Mouse (Mus musculus) hindbrain, embryonic 12.5 days (tissue): ENCODE data around the gene Rab3gap1. TPM values are rescaled to one million over a fixed set of nuclear protein-coding genes. Genes with fewer than 3 reads are reported as not detected.

Experiments
- ATAC-seq: fragments of 200-750 bp; cut with Nextera tagmentation; 2 replicates; pipeline ENCODE4 v1.8.0; 2017; ENCODE audit warnings: moderate TSS enrichment; ENCODE audit not compliant: low FRiP score
- H3K27ac ChIP-seq: fragments of 300-500 bp; sonication (generic); 2 replicates; pipeline ENCODE4 v1.5.1; 2016; ENCODE audit warnings: mild to moderate bottlenecking
- H3K27me3 ChIP-seq: fragments of 300-500 bp; sonication (generic); 2 replicates; pipeline ENCODE4 v1.6.1; 2016; ENCODE audit warnings: mild to moderate bottlenecking
- H3K36me3 ChIP-seq: fragments of 300-500 bp; sonication (generic); 2 replicates; pipeline ENCODE4 v1.6.1; 2016; ENCODE audit warnings: mild to moderate bottlenecking
- H3K4me1 ChIP-seq: fragments of 300-500 bp; sonication (generic); 2 replicates; pipeline ENCODE4 v1.6.1; 2016
- H3K4me2 ChIP-seq: fragments of 300-500 bp; sonication (generic); replicated peaks from 2 replicates; pipeline ENCODE4 v1.6.1; 2016; ENCODE audit warnings: mild to moderate bottlenecking
- H3K4me3 ChIP-seq: fragments of 300-500 bp; sonication (generic); 2 replicates; pipeline ENCODE4 v1.5.1; 2016; ENCODE audit warnings: mild to moderate bottlenecking
- H3K9ac ChIP-seq: fragments of 300-500 bp; sonication (generic); 2 replicates; pipeline ENCODE4 v1.6.1; 2016; ENCODE audit warnings: mild to moderate bottlenecking, moderate library complexity
- H3K9me3 ChIP-seq: fragments of 300-500 bp; sonication (generic); replicated peaks from 2 replicates; pipeline ENCODE4 v1.6.1; 2016; ENCODE audit warnings: mild to moderate bottlenecking
- WGBS: fragments of 180-500 bp; shearing (Covaris S2); methylation state at CpG from one replicate; pipeline ENCODE4 v1.1.7; 2016; 5-methylcytosine and 5-hydroxymethylcytosine counted together
- polyA plus RNA-seq: library from polyadenylated mRNA; unstranded; fragments of >200 nt; fragmentation: Nextera tagmentation; extraction: Ambion mirVana; gene quantifications from 2 replicates; pipeline ENCODE4 v1.2.1, GENCODE M21; 2016

Gene Rab3gap1
- polyA plus RNA-seq, 1 experiment from 2014 or later = 21.2 TPM

GRCm38 (mm10) chr1:127859799-127860400 is 8.7 kb upstream of the Rab3gap1 start:
- Histone ChIP-seq H3K4me1 (no peaks in the 10 kb centered on the region), H3K27me3 (no peaks in the 10 kb centered on the region), H3K36me3 (no peaks in the 10 kb centered on the region), H3K4me2 (no peak overlapping the region), H3K9me3 (no peaks in the 10 kb centered on the region), H3K4me3 (no peak overlapping the region), H3K9ac (no peak overlapping the region), H3K27ac (no peak overlapping the region)
- 77% methylated on average over 6 of the region's 6 CpGs for WGBS
- ATAC-seq = no peak

- no peak overlapping the region for H3K27ac ChIP-seq
- H3K9me3 ChIP-seq = no peaks in the 10 kb centered on the region
- H3K9ac ChIP-seq = no peak overlapping the region
- no peaks in the 10 kb centered on the region for H3K36me3 ChIP-seq
- WGBS = 95% methylated on average over 4 of the region's 4 CpGs
- no peaks in the 10 kb centered on the region for H3K4me1 ChIP-seq
- no peak overlapping the region for H3K4me3 ChIP-seq
- H3K4me2 ChIP-seq = no peak overlapping the region
- H3K27me3 ChIP-seq = no peaks in the 10 kb centered on the region
- ATAC-seq = no peak
These were observed 8.1 kb upstream of the Rab3gap1 start for GRCm38 (mm10) chr1:127860492-127860891.

GRCm38 (mm10) chr1:127861900-127862299 is 6.7 kb upstream of the Rab3gap1 start:
- H3K4me3 ChIP-seq = no peak overlapping the region
- no peak for ATAC-seq
- H3K4me1 ChIP-seq = no peaks in the 10 kb centered on the region
- no peaks in the 10 kb centered on the region for H3K27me3 ChIP-seq
- H3K36me3 ChIP-seq = no peaks in the 10 kb centered on the region
- H3K4me2 ChIP-seq = no peak overlapping the region
- no peak overlapping the region for H3K9ac ChIP-seq
- H3K9me3 ChIP-seq = no peaks in the 10 kb centered on the region
- 92% methylated on average over 5 of the region's 5 CpGs for WGBS
- no peak overlapping the region for H3K27ac ChIP-seq

DNA sequence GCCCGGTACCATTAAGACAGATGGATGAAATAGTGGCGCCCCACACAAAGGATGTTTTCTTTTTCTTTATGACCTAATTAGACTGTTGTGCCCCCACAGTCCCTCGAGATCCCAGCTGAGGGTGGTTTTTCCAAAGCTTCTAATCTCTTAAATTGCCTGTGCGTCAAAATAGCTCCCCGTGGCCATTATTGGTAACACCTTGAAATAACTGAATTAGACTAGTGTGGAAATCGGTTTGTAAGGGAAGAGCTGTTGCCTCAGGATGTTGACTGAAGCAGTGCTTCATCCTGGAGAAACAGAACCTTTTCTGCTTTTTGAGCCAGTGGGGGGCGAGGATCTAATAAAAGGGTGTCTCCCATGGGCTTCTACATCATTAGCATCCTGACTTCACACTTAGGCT is 4.8 kb upstream of the Rab3gap1 start:
- Histone ChIP-seq H3K4me1 (no peaks in the 10 kb centered on the region), H3K4me3 (no peak overlapping the region), H3K27ac (no peak overlapping the region), H3K27me3 (no peaks in the 10 kb centered on the region), H3K4me2 (no peak overlapping the region), H3K9ac (no peak overlapping the region), H3K36me3 (no peaks in the 10 kb centered on the region), H3K9me3 (no peaks in the 10 kb centered on the region)
- 54% methylated on average over 7 of the region's 7 CpGs for WGBS
- ATAC-seq = 0 out of 2 replicates have a peak, but pooled peaks have one; percentile 20

DNA sequence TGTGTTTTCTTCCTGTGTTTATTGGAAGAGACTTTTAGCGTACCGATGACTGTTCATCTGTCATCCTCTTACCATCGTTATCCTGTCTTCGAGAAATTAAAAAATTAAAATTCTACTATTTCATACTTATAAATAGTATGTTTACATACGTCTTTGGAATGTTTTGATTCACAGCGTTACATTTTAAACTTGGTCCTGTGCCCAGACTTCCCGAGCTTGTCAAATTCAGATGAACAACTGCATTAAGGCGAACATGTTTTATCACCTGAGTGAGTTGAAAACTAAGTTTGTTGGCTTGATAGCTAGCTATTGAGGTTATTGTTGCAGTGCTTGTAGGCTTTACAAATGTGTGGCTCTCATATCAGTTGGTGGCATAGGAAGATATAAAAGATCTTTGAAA is 703 bp downstream of the Rab3gap1 start:
- no peak for ATAC-seq

DNA sequence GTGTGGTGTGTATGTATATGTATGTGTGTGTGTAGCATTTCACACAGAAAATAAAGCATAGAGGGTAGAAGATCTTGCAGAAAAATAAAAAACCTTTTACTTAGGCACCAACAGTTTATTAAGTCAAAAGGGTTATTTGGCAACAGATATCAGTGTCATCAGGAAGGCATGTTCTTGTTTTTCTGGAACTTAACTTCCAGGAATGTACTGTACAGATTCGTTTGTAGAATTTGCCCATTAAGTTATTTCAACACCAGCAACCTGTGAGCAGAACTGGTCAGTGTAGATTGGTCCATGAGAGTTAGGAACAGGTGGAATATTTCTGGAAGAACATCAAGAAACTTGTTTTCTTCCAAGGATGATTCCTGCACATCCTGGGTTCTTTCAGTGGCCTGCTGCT is 30.8 kb downstream of the Rab3gap1 start:
- H3K4me1 ChIP-seq = no peaks in the 10 kb centered on the region
- WGBS = 95% methylated on average over 1 of the region's 1 CpGs
- H3K4me2 ChIP-seq = no peak overlapping the region
- no peak overlapping the region for H3K4me3 ChIP-seq
- H3K36me3 ChIP-seq = 0 out of 2 replicates have a peak, but pooled peaks cover 3% of the 10 kb centered on the region
- H3K27me3 ChIP-seq = no peaks in the 10 kb centered on the region
- no peak overlapping the region for H3K9ac ChIP-seq
- H3K9me3 ChIP-seq = no peaks in the 10 kb centered on the region
- ATAC-seq = no peak
- H3K27ac ChIP-seq = no peak overlapping the region

More for the DNA sequence above, 703 bp downstream of the Rab3gap1 start:
- no peaks in the 10 kb centered on the region for H3K27me3 ChIP-seq
- H3K9me3 ChIP-seq = no peaks in the 10 kb centered on the region
- peak overlapping the region; percentile 73 for H3K9ac ChIP-seq
- H3K27ac ChIP-seq = no peak overlapping the region
- peak overlapping the region; percentile 78 for H3K4me3 ChIP-seq
- peaks cover under 1% of the 10 kb centered on the region; the same call in 1 of the 2 replicates for H3K36me3 ChIP-seq
- 54% methylated on average over 8 of the region's 8 CpGs for WGBS
- peaks cover 7% of the 10 kb centered on the region for H3K4me1 ChIP-seq
- peak overlapping the region; percentile 67 for H3K4me2 ChIP-seq

GRCm38 (mm10) chr1:127904774-127905385 is 36.3 kb downstream of the Rab3gap1 start:
- Histone ChIP-seq H3K4me2 (no peak overlapping the region), H3K27me3 (no peaks in the 10 kb centered on the region), H3K4me3 (no peak overlapping the region), H3K9me3 (no peaks in the 10 kb centered on the region), H3K36me3 (peaks cover 11% of the 10 kb centered on the region; the same call in 1 of the 2 replicates), H3K27ac (no peak overlapping the region; the same call in 1 of the 2 replicates), H3K4me1 (no peaks in the 10 kb centered on the region), H3K9ac (no peak overlapping the region)
- ATAC-seq = no peak
- WGBS = 39% methylated on average over 2 of the region's 2 CpGs

GRCm38 (mm10) chr1:127913116-127913515 is 44.5 kb downstream of the Rab3gap1 start:
- ATAC-seq = no peak
- Histone ChIP-seq H3K9ac (no peak overlapping the region), H3K9me3 (no peaks in the 10 kb centered on the region), H3K36me3 (0 out of 2 replicates have a peak, but pooled peaks cover 9% of the 10 kb centered on the region), H3K4me3 (no peak overlapping the region), H3K27me3 (no peaks in the 10 kb centered on the region), H3K4me1 (no peaks in the 10 kb centered on the region), H3K27ac (no peak overlapping the region), H3K4me2 (no peak overlapping the region)
- WGBS = 93% methylated on average over 4 of the region's 4 CpGs

DNA sequence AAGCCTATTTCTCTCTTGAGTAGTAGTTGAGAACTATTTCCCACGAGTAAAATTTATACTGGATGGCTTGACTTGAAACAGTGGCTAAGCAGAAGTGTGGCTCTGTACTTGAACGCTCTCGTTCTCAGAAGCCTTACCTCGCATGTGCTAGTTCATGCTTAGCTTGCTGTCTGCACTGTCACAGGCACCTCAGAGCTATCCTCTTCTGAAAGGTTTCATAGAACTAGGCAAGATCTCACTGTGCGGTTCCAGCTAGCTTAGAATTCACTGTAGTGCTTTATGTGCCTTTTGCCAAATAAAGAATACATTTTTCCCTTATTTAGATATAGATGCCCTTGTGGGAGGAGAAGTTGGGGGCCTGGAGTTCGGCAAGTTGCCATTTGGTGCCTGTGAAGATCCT is 46.7 kb downstream of the Rab3gap1 start:
- 90% methylated on average over 6 of the region's 6 CpGs for WGBS
- H3K4me2 ChIP-seq = no peak overlapping the region
- H3K27me3 ChIP-seq = no peaks in the 10 kb centered on the region
- H3K36me3 ChIP-seq = peaks cover 16% of the 10 kb centered on the region
- ATAC-seq = no peak
- no peak overlapping the region for H3K9ac ChIP-seq
- H3K27ac ChIP-seq = no peak overlapping the region
- no peak overlapping the region for H3K4me3 ChIP-seq
- no peaks in the 10 kb centered on the region for H3K9me3 ChIP-seq
- no peaks in the 10 kb centered on the region for H3K4me1 ChIP-seq

GRCm38 (mm10) chr1:127915802-127916201 is 47.2 kb downstream of the Rab3gap1 start:
- ATAC-seq = no peak
- Histone ChIP-seq H3K9me3 (no peaks in the 10 kb centered on the region), H3K27me3 (no peaks in the 10 kb centered on the region), H3K27ac (no peak overlapping the region), H3K36me3 (peaks cover 17% of the 10 kb centered on the region), H3K9ac (no peak overlapping the region), H3K4me3 (no peak overlapping the region), H3K4me1 (no peaks in the 10 kb centered on the region), H3K4me2 (no peak overlapping the region)
- WGBS = 74% methylated on average over 1 of the region's 1 CpGs

- H3K27me3 ChIP-seq = no peaks in the 10 kb centered on the region
- no peak overlapping the region for H3K4me3 ChIP-seq
- no peak overlapping the region for H3K4me2 ChIP-seq
- no peaks in the 10 kb centered on the region for H3K9me3 ChIP-seq
- H3K9ac ChIP-seq = no peak overlapping the region
- no peak for ATAC-seq
- H3K4me1 ChIP-seq = no peaks in the 10 kb centered on the region
- H3K36me3 ChIP-seq = peaks cover 53% of the 10 kb centered on the region
- 93% methylated on average over 2 of the region's 2 CpGs for WGBS
- no peak overlapping the region for H3K27ac ChIP-seq
These were observed 64.8 kb downstream of the Rab3gap1 start for GRCm38 (mm10) chr1:127933405-127933804.

- H3K36me3 ChIP-seq = peaks cover 56% of the 10 kb centered on the region
- 96% methylated on average over 5 of the region's 5 CpGs for WGBS
These were observed 65.7 kb downstream of the Rab3gap1 start for GRCm38 (mm10) chr1:127934322-127934721.

GRCm38 (mm10) chr1:127937277-127937676 is 68.7 kb downstream of the Rab3gap1 start:
- Histone ChIP-seq H3K36me3 (peaks cover 69% of the 10 kb centered on the region), H3K27ac (no peak overlapping the region), H3K4me1 (no peaks in the 10 kb centered on the region), H3K9me3 (no peaks in the 10 kb centered on the region; the same call in 1 of the 2 replicates), H3K4me2 (no peak overlapping the region), H3K9ac (no peak overlapping the region), H3K4me3 (no peak overlapping the region), H3K27me3 (no peaks in the 10 kb centered on the region)
- no peak for ATAC-seq
- 85% methylated on average over 8 of the region's 8 CpGs for WGBS

More at GRCm38 (mm10) chr1:127934322-127934721, 65.7 kb downstream of the Rab3gap1 start:
- H3K9me3 ChIP-seq = no peaks in the 10 kb centered on the region; the same call in 1 of the 2 replicates
- H3K4me1 ChIP-seq = no peaks in the 10 kb centered on the region
- H3K27ac ChIP-seq = no peak overlapping the region
- H3K4me3 ChIP-seq = no peak overlapping the region
- no peak overlapping the region for H3K4me2 ChIP-seq
- no peaks in the 10 kb centered on the region for H3K27me3 ChIP-seq
- H3K9ac ChIP-seq = no peak overlapping the region
- ATAC-seq = no peak
